Mouse (Mus musculus) G1E (cell line): ENCODE measurements around the gene Apob. TPM values are rescaled to one million over a fixed set of nuclear protein-coding genes. Genes with fewer than 3 reads are reported as not detected.

Experiments
- ATAC-seq: 2 replicates; pipeline ENCODE4 v1.8.0; 2016; ENCODE audit warnings: mild to moderate bottlenecking; ENCODE audit not compliant: insufficient number of reproducible peaks, poor library complexity, low FRiP score, severe bottlenecking; ENCODE audit errors: extremely low read depth
- DNase-seq: peaks from one replicate; pipeline ENCODE4 v3.0.0; 2012; ENCODE audit warnings: low spot score
- H3K27me3 ChIP-seq: 2 replicates; pipeline ENCODE4 v1.6.1; 2012; ENCODE audit warnings: mild to moderate bottlenecking, low read length, inconsistent platforms; ENCODE audit not compliant: insufficient read depth
- H3K36me3 ChIP-seq: replicated peaks from 2 replicates; pipeline ENCODE3; 2012; ENCODE audit warnings: mild to moderate bottlenecking, inconsistent platforms
- H3K4me1 ChIP-seq: 2 replicates; pipeline ENCODE4 v1.6.1; 2012; ENCODE audit warnings: low read depth, low read length, inconsistent platforms, mixed read lengths; ENCODE audit not compliant: insufficient read depth
- H3K4me3 ChIP-seq: 2 replicates; pipeline ENCODE4 v1.5.1; 2012; ENCODE audit warnings: low read depth, mild to moderate bottlenecking, inconsistent platforms, low read length, moderate library complexity, mixed read lengths
- H3K9me3 ChIP-seq: replicated peaks from 2 replicates; pipeline ENCODE4 v1.6.1; 2012; ENCODE audit warnings: inconsistent platforms
- CTCF ChIP-seq: IDR thresholded peaks from 2 replicates; pipeline ENCODE4 v1.5.1; 2012; ENCODE audit warnings: low read depth, low read length, inconsistent platforms, mixed read lengths
- GATA1 ChIP-seq: IDR thresholded peaks from 2 replicates; pipeline ENCODE4 v1.6.1; 2012; ENCODE audit warnings: borderline replicate concordance, low read length, inconsistent platforms, mixed read lengths
- GATA2 ChIP-seq: IDR thresholded peaks from 2 replicates; pipeline ENCODE4 v1.6.1; 2012; ENCODE audit warnings: low read depth, low read length, inconsistent platforms, borderline replicate concordance
- POLR2AphosphoS5 ChIP-seq: IDR thresholded peaks from 2 replicates; pipeline ENCODE4 v1.6.1; 2012; ENCODE audit warnings: low read depth, low read length, inconsistent platforms; ENCODE audit not compliant: insufficient replicate concordance
- TAL1 ChIP-seq: conservative IDR thresholded peaks from 2 replicates; pipeline ENCODE4 v1.6.1; 2012; ENCODE audit warnings: low read depth, low read length, inconsistent platforms, mixed read lengths
- polyA plus RNA-seq: library from polyadenylated mRNA; stranded (reverse); fragments of >175 nt; gene quantifications from 2 replicates; pipeline ENCODE4 v1.2.3, GENCODE M21; 2012
- total RNA-seq, 2 experiments: library from RNA; stranded (forward) in 1 of 2; stranded (reverse) in 1 of 2; fragments of 200-1000 nt in 1 of 2; fragments of >200 nt in 1 of 2; fragmentation: Nextera tagmentation in 1 of 2; gene quantifications; 2 replicates each; pipeline ENCODE4 v1.2.3; 2014 to 2017

Apob gene
- total RNA-seq (2014; fragmentation: Nextera tagmentation) (not detected in 2 replicates), total RNA-seq (2017) (0.16 and 0.17 TPM in 2 replicates), polyA plus RNA-seq (not detected in 2 replicates)

GRCm38 (mm10) chr12:7977466-7978189 lies at the start of gene Apob:
Gene Apob, plus strand, starts transcription at chr12:7977648.
- Histone ChIP-seq H3K27me3 (no peaks in the 10 kb centered on the region), H3K4me3 (no peak within 1 kb of the TSS), H3K9me3 (peaks cover 28% of the 10 kb centered on the region), H3K4me1 (no peaks in the 10 kb centered on the region), H3K36me3 (no peaks in the 10 kb centered on the region)
- ATAC-seq (no peak), DNase-seq (no peak)
- no peak for TF ChIP-seq POLR2AphosphoS5

- Histone ChIP-seq H3K9me3 (peaks cover 9% of the 10 kb centered on the region), H3K4me3 (no peak overlapping the region), H3K36me3 (no peaks in the 10 kb centered on the region), H3K27me3 (no peaks in the 10 kb centered on the region), H3K4me1 (no peaks in the 10 kb centered on the region)
- ATAC-seq, result no peak
- no peak for DNase-seq
- TF ChIP-seq GATA1 (no peak), TAL1 (no peak), POLR2AphosphoS5 (no peak), GATA2 (no peak), CTCF (no peak)
Measured at GRCm38 (mm10) chr12:7932405-7932920, 45.0 kb upstream of the Apob start.

- DNase-seq, result no peak
- no peaks in the 10 kb centered on the region for H3K36me3 ChIP-seq
- H3K4me3 ChIP-seq, result no peak overlapping the region
- H3K9me3 ChIP-seq, result peaks cover 7% of the 10 kb centered on the region
- ATAC-seq, result no peak
- H3K27me3 ChIP-seq, result no peaks in the 10 kb centered on the region
- H3K4me1 ChIP-seq, result no peaks in the 10 kb centered on the region
- TF ChIP-seq CTCF, result no peak
- TF ChIP-seq TAL1, result no peak
- TF ChIP-seq GATA1, result no peak
- no peak for TF ChIP-seq GATA2
- no peak for TF ChIP-seq POLR2AphosphoS5
Measured at GRCm38 (mm10) chr12:7950098-7950745, 27.2 kb upstream of the Apob start.

- ATAC-seq, result no peak
- peaks cover 9% of the 10 kb centered on the region for H3K9me3 ChIP-seq
- no peak overlapping the region for H3K4me3 ChIP-seq
- no peaks in the 10 kb centered on the region for H3K27me3 ChIP-seq
- H3K4me1 ChIP-seq, result no peaks in the 10 kb centered on the region
- TF ChIP-seq GATA1 (no peak), POLR2AphosphoS5 (no peak), CTCF (no peak), GATA2 (no peak), TAL1 (no peak)
- no peak for DNase-seq
- H3K36me3 ChIP-seq, result no peaks in the 10 kb centered on the region
Measured at GRCm38 (mm10) chr12:7958851-7959250, 18.6 kb upstream of the Apob start.

GRCm38 (mm10) chr12:7959310-7959918 lies 18.0 kb upstream of the Apob start:
- TF ChIP-seq TAL1, result no peak
- no peak for TF ChIP-seq CTCF
- no peak for ATAC-seq
- Histone ChIP-seq H3K4me3 (no peak overlapping the region), H3K9me3 (peaks cover 9% of the 10 kb centered on the region), H3K4me1 (no peaks in the 10 kb centered on the region), H3K27me3 (no peaks in the 10 kb centered on the region), H3K36me3 (no peaks in the 10 kb centered on the region)
- no peak for DNase-seq

- TF ChIP-seq GATA2, result no peak
- no peak for TF ChIP-seq CTCF
- no peak for TF ChIP-seq TAL1
- TF ChIP-seq GATA1, result no peak
- no peak for TF ChIP-seq POLR2AphosphoS5
- no peaks in the 10 kb centered on the region for H3K4me1 ChIP-seq
- H3K36me3 ChIP-seq, result no peaks in the 10 kb centered on the region
- ATAC-seq, result no peak
- H3K27me3 ChIP-seq, result no peaks in the 10 kb centered on the region
- no peak overlapping the region for H3K4me3 ChIP-seq
- peaks cover 3% of the 10 kb centered on the region; the same call in 1 of the 2 replicates for H3K9me3 ChIP-seq
- no peak for DNase-seq
Measured at GRCm38 (mm10) chr12:7962314-7962927, 15.0 kb upstream of the Apob start.
